Comparison of ENCODE assay signal across 18 mouse cellular contexts in genomic region chr12:21320317-21320716, GRCm38 (mm10). TPM values are rescaled to one million over a fixed set of nuclear protein-coding genes. Genes with fewer than 3 reads are reported as not detected.
DNase-seq lines count a peak whose midpoint lies in the region; ATAC-seq and TF ChIP-seq lines count a peak whose summit lies in the region.
"Had no signal": no experiment of that assay in that cellular context is flagged by ENCODE, and none has a peak within 500 bp of the region (broad histone marks: within the 10 kb centered on the region; RNA-seq: fewer than 3 reads in every experiment).

No protein-coding gene starts in this region.

- no peak for TF ChIP-seq CTCF in lung, postnatal 0 days (IDR thresholded peaks at IDR 0.05)

- H3K9ac ChIP-seq in kidney, embryonic 16.5 days (replicated peaks; ENCODE audit: low read length), result no peak overlapping the region
- H3K9ac ChIP-seq in lung, postnatal 0 days (replicated peaks; ENCODE audit: low read depth), result no peak overlapping the region
- H3K9ac ChIP-seq in forebrain, embryonic 11.5 days (ENCODE audit: low read length), result no peak overlapping the region
- H3K9ac ChIP-seq: embryonic facial prominence, embryonic 12.5 days; liver, embryonic 13.5 days; midbrain, embryonic 15.5 days had no signal

- DNase-seq in cerebellum, adult 11-12 months, result peak; percentile 61
- no peak for DNase-seq in cerebellum, postnatal 4 days (ENCODE audit: low spot score in 2 of 2)
- DNase-seq in kidney, postnatal 14 days, result peak; percentile 45
- peak; percentile 57 for DNase-seq in cerebellum, adult 9-10 months
- peak; percentile 52 for DNase-seq in lung, postnatal 0 days (ENCODE audit: low spot score)
- no peak for DNase-seq in forebrain, embryonic 11.5 days (ENCODE audit: low spot score)
- DNase-seq in right cerebral cortex, postnatal 10 days (ENCODE audit: low spot score in 2 of 2), result no peak
- DNase-seq: adrenal gland, postnatal 36 days; gastrocnemius, postnatal 25 days; liver, embryonic 13.5 days; right cerebral cortex, postnatal 14 days; thymus, postnatal 25 days had no signal

- no peak for ATAC-seq in kidney, embryonic 16.5 days (ENCODE audit: low FRiP score, low TSS enrichment)
- ATAC-seq in lung, postnatal 0 days, result no peak; the same call in 1 of the 2 replicates
- ATAC-seq in forebrain, embryonic 11.5 days (replicated peaks; ENCODE audit: low FRiP score), result no peak
- ATAC-seq: activated CD4-positive, CD25-positive, alpha-beta regulatory T cell, adult 4 months; midbrain, embryonic 15.5 days had no signal

- H3K9me3 ChIP-seq in kidney, embryonic 16.5 days (ENCODE audit: low read length), result no peaks in the 10 kb centered on the region
- no peaks in the 10 kb centered on the region for H3K9me3 ChIP-seq in lung, postnatal 0 days (ENCODE audit: low read length)
- H3K9me3 ChIP-seq in forebrain, embryonic 11.5 days (ENCODE audit: control insufficient read depth, low read length), result no peaks in the 10 kb centered on the region
- H3K9me3 ChIP-seq: embryonic facial prominence, embryonic 12.5 days; liver, embryonic 13.5 days; midbrain, embryonic 15.5 days had no signal

- H3K4me2 ChIP-seq in kidney, embryonic 16.5 days (replicated peaks; ENCODE audit: low read depth, low read length), result no peak overlapping the region
- no peak overlapping the region for H3K4me2 ChIP-seq in lung, postnatal 0 days (replicated peaks; ENCODE audit: low read depth, low read length)
- no peak overlapping the region for H3K4me2 ChIP-seq in forebrain, embryonic 11.5 days (ENCODE audit: low read depth, low read length, severe bottlenecking)
- H3K4me2 ChIP-seq: embryonic facial prominence, embryonic 12.5 days; heart, embryonic 11.5 days; liver, embryonic 13.5 days; midbrain, embryonic 15.5 days had no signal

- no peak overlapping the region for H3K4me3 ChIP-seq in kidney, embryonic 16.5 days (ENCODE audit: low read length)
- no peak overlapping the region for H3K4me3 ChIP-seq in lung, postnatal 0 days (ENCODE audit: low read depth, low read length)
- H3K4me3 ChIP-seq in forebrain, embryonic 11.5 days (ENCODE audit: low read depth, low read length), result no peak overlapping the region
- H3K4me3 ChIP-seq: embryonic facial prominence, embryonic 12.5 days; liver, embryonic 13.5 days; midbrain, embryonic 15.5 days had no signal

- no peak for TF ChIP-seq EP300 in lung, postnatal 0 days (IDR thresholded peaks at IDR 0.05)

- H3K27ac ChIP-seq in kidney, embryonic 16.5 days (ENCODE audit: low read length), result no peak overlapping the region
- H3K27ac ChIP-seq in lung, postnatal 0 days (ENCODE audit: low read length), result no peak overlapping the region
- H3K27ac ChIP-seq in forebrain, embryonic 11.5 days (ENCODE audit: low read depth, low read length), result no peak overlapping the region
- H3K27ac ChIP-seq: embryonic facial prominence, embryonic 12.5 days; liver, embryonic 13.5 days; midbrain, embryonic 15.5 days; stomach, postnatal 0 days had no signal

- peaks cover 41% of the 10 kb centered on the region for H3K36me3 ChIP-seq in kidney, embryonic 16.5 days (ENCODE audit: insufficient read depth, low read length)
- 0 out of 2 replicates have a peak, but pooled peaks cover 7% of the 10 kb centered on the region for H3K36me3 ChIP-seq in lung, postnatal 0 days (ENCODE audit: insufficient read depth, low read length)
- H3K36me3 ChIP-seq in forebrain, embryonic 11.5 days (ENCODE audit: control insufficient read depth, insufficient read depth, low read length), result peaks cover 6% of the 10 kb centered on the region; the same call in 1 of the 2 replicates

- H3K4me1 ChIP-seq in kidney, embryonic 16.5 days (ENCODE audit: insufficient read depth, low read length), result peaks cover 6% of the 10 kb centered on the region; the same call in 1 of the 2 replicates
- H3K4me1 ChIP-seq in lung, postnatal 0 days (ENCODE audit: insufficient read depth, low read depth, low read length), result peaks cover 6% of the 10 kb centered on the region; the same call in 1 of the 2 replicates
- peaks cover 3% of the 10 kb centered on the region; the same call in 1 of the 2 replicates for H3K4me1 ChIP-seq in forebrain, embryonic 11.5 days (replicated peaks; ENCODE audit: control insufficient read depth, insufficient read depth, low read length)

- no peaks in the 10 kb centered on the region for H3K27me3 ChIP-seq in kidney, embryonic 16.5 days (ENCODE audit: insufficient read depth, low read length)
- H3K27me3 ChIP-seq in lung, postnatal 0 days (replicated peaks; ENCODE audit: insufficient read depth, low read length), result no peaks in the 10 kb centered on the region
- H3K27me3 ChIP-seq in forebrain, embryonic 11.5 days (ENCODE audit: control insufficient read depth, insufficient read depth, low read length), result no peaks in the 10 kb centered on the region
- H3K27me3 ChIP-seq: embryonic facial prominence, embryonic 12.5 days; liver, embryonic 13.5 days; midbrain, embryonic 15.5 days had no signal

- 85% methylated on average over 4 of the region's 4 CpGs for WGBS in kidney, embryonic 16.5 days
- WGBS in lung, postnatal 0 days, result 52% methylated on average over 4 of the region's 4 CpGs
- WGBS in forebrain, embryonic 11.5 days, result 87% methylated on average over 4 of the region's 4 CpGs

RNA-seq across cellular contexts. Expression of gene Iah1, which starts 4.1 kb away (rescaled TPM):
- 92.3 and 92.6 TPM in 2 replicates for polyA plus RNA-seq in kidney, embryonic 16.5 days (2015; fragmentation: Nextera tagmentation; extraction: Ambion mirVana)
- 111 and 112 TPM in 2 replicates for polyA plus RNA-seq in lung, postnatal 0 days (2015; fragmentation: Nextera tagmentation; extraction: Ambion mirVana)
- polyA plus RNA-seq in forebrain, embryonic 11.5 days (2014; fragmentation: Nextera tagmentation; extraction: Ambion mirVana), result 45.0 and 48.4 TPM in 2 replicates

RNA-seq across cellular contexts. Expression of gene Itgb1bp1, which starts 34.2 kb away (rescaled TPM):
- 46.4 and 46.9 TPM in 2 replicates for polyA plus RNA-seq in kidney, embryonic 16.5 days (2015; fragmentation: Nextera tagmentation; extraction: Ambion mirVana)
- polyA plus RNA-seq in lung, postnatal 0 days (2015; fragmentation: Nextera tagmentation; extraction: Ambion mirVana), result 65.5 and 67.6 TPM in 2 replicates
- polyA plus RNA-seq in forebrain, embryonic 11.5 days (2014; fragmentation: Nextera tagmentation; extraction: Ambion mirVana), result 38.3 and 40.0 TPM in 2 replicates

RNA-seq across cellular contexts. Expression of gene Cpsf3, which starts 35.1 kb away (rescaled TPM):
- polyA plus RNA-seq in kidney, embryonic 16.5 days (2015; fragmentation: Nextera tagmentation; extraction: Ambion mirVana), result 118 and 123 TPM in 2 replicates
- polyA plus RNA-seq in lung, postnatal 0 days (2015; fragmentation: Nextera tagmentation; extraction: Ambion mirVana), result 65.4 and 69.7 TPM in 2 replicates
- 130 and 142 TPM in 2 replicates for polyA plus RNA-seq in forebrain, embryonic 11.5 days (2014; fragmentation: Nextera tagmentation; extraction: Ambion mirVana)

RNA-seq across cellular contexts. Expression of gene Adam17, which starts 53.1 kb away (rescaled TPM):
- 51.1 and 52.1 TPM in 2 replicates for polyA plus RNA-seq in kidney, embryonic 16.5 days (2015; fragmentation: Nextera tagmentation; extraction: Ambion mirVana)
- polyA plus RNA-seq in lung, postnatal 0 days (2015; fragmentation: Nextera tagmentation; extraction: Ambion mirVana), result 34.4 and 38.7 TPM in 2 replicates
- polyA plus RNA-seq in forebrain, embryonic 11.5 days (2014; fragmentation: Nextera tagmentation; extraction: Ambion mirVana), result 36.4 and 36.6 TPM in 2 replicates

Comparison
In these comparisons a context has a peak if more than half of its experiments do, and no peak if none do; other contexts are left out.
1. DNase-seq: peak in cerebellum, adult 11-12 months (single experiment), kidney, postnatal 14 days (single experiment), cerebellum, adult 9-10 months (single experiment) and lung, postnatal 0 days (single experiment); none in cerebellum, postnatal 4 days (0 of 2), forebrain, embryonic 11.5 days (single experiment) and right cerebral cortex, postnatal 10 days (0 of 2).